Mouse (Mus musculus) MN1 (cell line): Measurements from ENCODE around the gene Jhy.

Source experiments
- DNase-seq: peaks from one replicate; pipeline ENCODE4 v3.0.0-alpha.2; 2016; ENCODE audit warnings: low spot score

Gene Jhy

GRCm38 (mm10) chr9:40858461-40859160, 105.3 kb downstream of the Jhy start:
- DNase-seq, result peak; percentile 11

DNA sequence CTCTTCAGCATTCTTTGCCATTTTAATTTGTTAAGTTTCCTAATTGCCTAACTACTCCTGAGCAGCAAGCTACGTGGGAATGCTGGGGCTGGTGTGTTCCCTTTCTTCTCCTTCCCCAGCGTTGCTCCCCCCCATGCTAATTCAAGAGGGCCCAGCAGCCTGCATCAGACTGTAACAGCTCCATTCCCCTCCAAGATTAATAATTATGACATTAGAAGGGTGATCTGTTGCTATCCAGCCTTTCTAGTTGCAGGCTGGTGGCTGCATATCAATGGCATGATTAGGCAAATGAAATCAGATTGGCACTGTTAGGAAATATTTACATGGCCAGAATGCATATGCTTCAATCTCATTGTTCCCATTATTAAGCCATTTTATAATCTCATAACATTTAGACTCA, 112.4 kb downstream of the Jhy start:
- DNase-seq, result no peak
